Mouse (Mus musculus) heart, embryonic 14.5 days (tissue): Measurements from ENCODE around the gene Fam84b. TPM values are rescaled to one million over a fixed set of nuclear protein-coding genes. Genes with fewer than 3 reads are reported as not detected.

ENCODE experiments used
- ATAC-seq: fragments of 200-750 bp; cut with Nextera tagmentation; 2 replicates; pipeline ENCODE4 v1.8.0; 2017; ENCODE audit warnings: low read depth, moderate TSS enrichment; ENCODE audit not compliant: insufficient number of reproducible peaks, insufficient read depth, low FRiP score
- H3K27ac ChIP-seq, 2 experiments: fragments of 200-500 bp in 1 of 2; fragments of 300-500 bp in 1 of 2; sonication (generic) in 1 of 2; replicated peaks in 1 of 2; 2 replicates each; pipeline ENCODE4 v1.5.1; 2012 to 2014; ENCODE audit warnings: low read depth in 2 of 2, low read length in 2 of 2, control low read depth in 1 of 2, mild to moderate bottlenecking in 1 of 2, mixed read lengths in 1 of 2; ENCODE audit not compliant: control insufficient read depth in 1 of 2, insufficient read depth in 1 of 2
- H3K27me3 ChIP-seq: fragments of 300-500 bp; sonication (generic); 2 replicates; pipeline ENCODE4 v1.6.1; 2014; ENCODE audit warnings: mild to moderate bottlenecking, low read length, control low read depth; ENCODE audit not compliant: control insufficient read depth, insufficient read depth
- H3K36me3 ChIP-seq: fragments of 300-500 bp; sonication (generic); 2 replicates; pipeline ENCODE4 v1.6.1; 2014; ENCODE audit warnings: mild to moderate bottlenecking, control low read depth, low read length, mixed read lengths; ENCODE audit not compliant: control insufficient read depth, insufficient read depth
- H3K4me1 ChIP-seq, 2 experiments: fragments of 200-500 bp in 1 of 2; fragments of 300-500 bp in 1 of 2; sonication (generic) in 1 of 2; 2 replicates each; pipeline ENCODE4 v1.6.1; 2012 to 2014; ENCODE audit warnings: low read length in 2 of 2, control low read depth in 1 of 2, mixed read lengths in 1 of 2; ENCODE audit not compliant: control insufficient read depth in 2 of 2, insufficient read depth in 2 of 2
- H3K4me2 ChIP-seq: fragments of 300-500 bp; sonication (generic); 2 replicates; pipeline ENCODE4 v1.6.1; 2014; ENCODE audit warnings: mild to moderate bottlenecking, low read length
- H3K4me3 ChIP-seq, 2 experiments: fragments of 200-500 bp in 1 of 2; fragments of 300-500 bp in 1 of 2; sonication (generic) in 1 of 2; 2 replicates each; pipeline ENCODE4 v1.5.1; 2012 to 2014; ENCODE audit warnings: low read length in 2 of 2, mild to moderate bottlenecking in 2 of 2, control low read depth in 1 of 2, low read depth in 1 of 2, moderate library complexity in 1 of 2; ENCODE audit not compliant: control insufficient read depth in 1 of 2, insufficient read depth in 1 of 2
- H3K9ac ChIP-seq: fragments of 300-500 bp; sonication (generic); 2 replicates; pipeline ENCODE4 v1.6.1; 2014; ENCODE audit warnings: mild to moderate bottlenecking, low read length
- H3K9me3 ChIP-seq: fragments of 300-500 bp; sonication (generic); 2 replicates; pipeline ENCODE4 v1.6.1; 2016; ENCODE audit warnings: low read length, control low read depth; ENCODE audit not compliant: control insufficient read depth
- WGBS: fragments of 180-500 bp; shearing (Covaris S2); extraction: QIAGEN DNeasy Blood & Tissue Kit; methylation state at CpG from one replicate; pipeline ENCODE4 v1.1.7; 2014; 5-methylcytosine and 5-hydroxymethylcytosine counted together
- polyA plus RNA-seq: library from polyadenylated mRNA; unstranded; fragments of >200 nt; fragmentation: Nextera tagmentation; extraction: Ambion mirVana; gene quantifications from 2 replicates; pipeline ENCODE4 v1.2.1, GENCODE M21; 2014

Fam84b gene
- polyA plus RNA-seq, 1 experiment from 2014 or later: 5.9 TPM

DNA sequence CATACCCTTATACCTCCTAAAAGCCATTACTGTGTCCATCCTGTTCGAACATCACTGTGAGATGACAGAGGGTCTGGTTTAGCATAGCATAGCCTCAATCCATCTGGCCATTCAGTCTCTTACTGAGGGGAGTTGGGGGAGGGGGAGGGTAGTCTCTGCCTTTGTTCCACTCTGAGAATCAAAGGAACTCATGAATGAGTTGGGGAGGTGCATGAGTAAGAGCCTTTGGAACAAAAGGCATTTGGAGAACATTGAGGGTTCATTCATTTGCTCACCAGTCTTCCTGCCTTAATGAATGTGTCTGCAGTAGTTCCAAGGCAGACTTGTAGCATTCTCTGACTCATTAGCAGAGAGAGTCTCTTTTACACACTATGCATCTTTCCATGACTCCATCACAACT lies 37.1 kb downstream of the Fam84b start:
- H3K9me3 ChIP-seq: no peaks in the 10 kb centered on the region
- no peaks in the 10 kb centered on the region for H3K27me3 ChIP-seq
- H3K4me3 ChIP-seq: no peak overlapping the region
- no peak overlapping the region for H3K9ac ChIP-seq
- H3K4me2 ChIP-seq: no peak overlapping the region
- no peak overlapping the region for H3K27ac ChIP-seq
- no peak for ATAC-seq
- peaks cover 2 to 3% of the 10 kb centered on the region in 2 experiments; a peak in 2 of 4 replicates for H3K4me1 ChIP-seq
- 88% methylated on average over 1 of the region's 1 CpGs for WGBS
- H3K36me3 ChIP-seq: no peaks in the 10 kb centered on the region

DNA sequence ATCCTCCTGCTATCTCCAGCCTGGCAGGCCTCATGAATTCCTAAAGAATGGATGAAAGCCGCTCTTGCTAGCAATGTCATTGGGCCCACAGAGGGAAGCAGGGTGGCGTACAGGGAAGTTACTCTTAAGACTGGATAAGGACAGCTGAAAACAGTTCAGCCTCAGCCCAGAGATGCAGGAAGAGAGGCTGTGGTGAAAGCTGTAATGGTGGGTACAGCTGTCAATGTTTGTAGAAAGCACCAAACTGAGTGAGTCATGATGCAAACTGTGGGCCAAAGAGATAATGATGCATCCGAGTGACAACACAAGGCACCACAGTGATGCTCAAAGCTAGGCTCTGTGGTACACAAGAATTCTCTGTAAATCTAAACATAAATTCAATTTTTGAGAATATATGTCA lies 39.0 kb downstream of the Fam84b start:
- H3K27ac ChIP-seq: no peak overlapping the region
- H3K9me3 ChIP-seq: no peaks in the 10 kb centered on the region
- H3K9ac ChIP-seq: no peak overlapping the region
- no peaks in the 10 kb centered on the region for H3K27me3 ChIP-seq
- no peaks in the 10 kb centered on the region for H3K4me1 ChIP-seq
- no peaks in the 10 kb centered on the region for H3K36me3 ChIP-seq
- 43% methylated on average over 3 of the region's 3 CpGs for WGBS
- no peak overlapping the region for H3K4me3 ChIP-seq
- no peak for ATAC-seq
- no peak overlapping the region for H3K4me2 ChIP-seq

DNA sequence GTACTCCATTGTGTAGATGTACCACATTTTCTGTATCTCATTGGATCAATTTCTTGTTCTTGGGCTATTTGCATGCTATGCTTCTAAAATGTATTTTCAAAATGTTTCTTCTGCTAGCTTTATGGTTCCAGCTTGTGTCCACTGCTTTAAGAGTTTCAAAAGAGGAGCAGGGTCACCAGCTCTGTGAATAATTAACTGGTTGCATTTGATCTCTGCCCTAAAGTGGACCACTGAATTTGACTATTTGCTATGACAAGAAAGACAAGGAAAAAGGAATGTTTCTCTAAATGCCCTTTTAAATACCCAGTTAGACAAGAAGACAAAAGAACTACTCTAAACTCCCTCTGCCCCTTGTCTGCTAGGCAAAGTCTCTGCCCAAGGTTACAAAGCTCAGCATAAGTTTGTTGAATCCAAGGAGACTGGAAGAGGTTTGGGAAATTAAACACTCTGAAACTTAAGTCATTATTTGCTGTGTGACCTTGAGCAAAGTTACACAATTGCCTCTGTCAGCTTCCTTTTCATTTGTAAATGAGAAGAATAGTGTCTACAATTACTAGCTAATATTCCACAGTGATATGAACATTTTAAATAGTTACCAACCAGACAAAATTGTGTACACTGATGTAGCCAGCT lies 60.4 kb downstream of the Fam84b start:
- no peak for ATAC-seq
- Histone ChIP-seq H3K4me1 (no peaks in the 10 kb centered on the region), H3K9ac (no peak overlapping the region)

DNA sequence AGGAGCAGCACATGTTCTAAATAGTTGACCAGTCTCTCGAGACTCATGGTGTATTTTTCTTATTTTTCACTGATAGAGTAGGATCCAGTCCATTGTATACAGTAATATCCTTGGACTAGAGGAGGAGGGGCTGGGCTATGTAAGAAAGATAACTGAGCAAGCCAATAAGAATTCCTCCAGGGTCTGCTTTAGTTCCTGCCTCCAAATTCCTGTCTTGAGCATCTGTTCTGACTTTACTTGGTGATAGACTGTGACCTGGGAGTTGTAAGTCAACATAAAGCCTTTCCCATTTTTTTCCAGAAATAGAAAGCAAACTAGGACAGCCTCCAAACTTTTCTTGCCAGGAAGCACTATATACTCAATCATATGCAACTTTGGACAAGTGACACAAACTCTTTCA lies 64.5 kb downstream of the Fam84b start:
- H3K4me3 ChIP-seq: no peak overlapping the region
- no peaks in the 10 kb centered on the region for H3K27me3 ChIP-seq

More for the DNA sequence above, 60.4 kb downstream of the Fam84b start:
- Histone ChIP-seq H3K4me2 (no peak overlapping the region), H3K27me3 (no peaks in the 10 kb centered on the region), H3K27ac (no peak overlapping the region), H3K36me3 (no peaks in the 10 kb centered on the region), H3K4me3 (no peak overlapping the region), H3K9me3 (no peaks in the 10 kb centered on the region)

GRCm38 (mm10) chr15:60783761-60784160 lies 69.8 kb downstream of the Fam84b start:
- H3K27me3 ChIP-seq: no peaks in the 10 kb centered on the region
- H3K9ac ChIP-seq: no peak overlapping the region
- H3K36me3 ChIP-seq: no peaks in the 10 kb centered on the region
- H3K4me2 ChIP-seq: no peak overlapping the region
- no peak for ATAC-seq
- H3K4me3 ChIP-seq: no peak overlapping the region
- 79% methylated on average over 2 of the region's 2 CpGs for WGBS
- H3K27ac ChIP-seq: no peak overlapping the region
- H3K9me3 ChIP-seq: no peaks in the 10 kb centered on the region
- H3K4me1 ChIP-seq: no peaks in the 10 kb centered on the region

More for the DNA sequence above, 64.5 kb downstream of the Fam84b start:
- no peak for ATAC-seq
- H3K4me1 ChIP-seq: no peaks in the 10 kb centered on the region
- 68% methylated on average over 1 of the region's 1 CpGs for WGBS
- no peaks in the 10 kb centered on the region for H3K9me3 ChIP-seq
- no peak overlapping the region for H3K4me2 ChIP-seq
- no peak overlapping the region for H3K27ac ChIP-seq
- no peak overlapping the region for H3K9ac ChIP-seq
- no peaks in the 10 kb centered on the region for H3K36me3 ChIP-seq

GRCm38 (mm10) chr15:60779531-60779973 lies 74.0 kb downstream of the Fam84b start:
- no peaks in the 10 kb centered on the region for H3K36me3 ChIP-seq
- 77% methylated on average over 1 of the region's 1 CpGs for WGBS

DNA sequence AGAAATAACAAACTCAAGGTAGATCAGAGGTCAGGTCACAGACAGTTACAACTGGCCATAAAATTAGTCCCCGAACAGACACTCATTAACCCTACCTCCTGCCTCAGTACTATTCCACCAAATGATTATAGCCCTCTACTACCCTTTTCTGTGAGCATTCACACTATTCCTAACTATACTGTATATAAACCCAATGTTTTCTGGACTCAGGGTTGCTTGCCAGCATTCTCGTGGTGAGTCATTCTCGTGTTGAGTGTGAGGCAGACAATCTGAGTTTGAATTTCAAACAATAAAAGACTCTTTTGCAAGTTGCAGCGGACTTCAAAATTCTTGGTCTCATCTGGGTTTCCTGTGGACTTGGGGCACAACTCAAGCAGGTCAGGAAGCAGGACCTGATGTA lies 74.5 kb downstream of the Fam84b start:
- no peaks in the 10 kb centered on the region for H3K4me1 ChIP-seq
- H3K36me3 ChIP-seq: no peaks in the 10 kb centered on the region
- ATAC-seq: no peak
- no peaks in the 10 kb centered on the region for H3K9me3 ChIP-seq
- no peak overlapping the region for H3K9ac ChIP-seq
- WGBS: 78% methylated on average over 4 of the region's 4 CpGs
- no peak overlapping the region for H3K27ac ChIP-seq
- H3K4me3 ChIP-seq: no peak overlapping the region
- no peak overlapping the region for H3K4me2 ChIP-seq
- H3K27me3 ChIP-seq: no peaks in the 10 kb centered on the region

More at GRCm38 (mm10) chr15:60779531-60779973, 74.0 kb downstream of the Fam84b start:
- no peaks in the 10 kb centered on the region for H3K4me1 ChIP-seq
- no peaks in the 10 kb centered on the region for H3K27me3 ChIP-seq
- H3K9me3 ChIP-seq: no peaks in the 10 kb centered on the region
- no peak overlapping the region for H3K9ac ChIP-seq
- no peak overlapping the region for H3K4me2 ChIP-seq
- ATAC-seq: no peak
- H3K27ac ChIP-seq: no peak overlapping the region
- no peak overlapping the region for H3K4me3 ChIP-seq
